Mouse (Mus musculus) lung, embryonic 14.5 days (tissue): ENCODE data around the gene Duxbl3. TPM values are rescaled to one million over a fixed set of nuclear protein-coding genes. Genes with fewer than 3 reads are reported as not detected.

Source experiments
- ATAC-seq: fragments of 200-750 bp; cut with Nextera tagmentation; 2 replicates; pipeline ENCODE4 v1.8.0; 2017; ENCODE audit warnings: mild to moderate bottlenecking, moderate TSS enrichment, moderate library complexity; ENCODE audit not compliant: insufficient read depth
- DNase-seq: peaks from one replicate; pipeline ENCODE4 v3.0.0-alpha.2; 2015
- H3K27ac ChIP-seq: fragments of 300-500 bp; sonication (generic); 2 replicates; pipeline ENCODE4 v1.5.1; 2014; ENCODE audit warnings: low read depth, mild to moderate bottlenecking, moderate library complexity
- H3K27me3 ChIP-seq: fragments of 300-500 bp; sonication (generic); 2 replicates; pipeline ENCODE4 v1.6.1; 2014; ENCODE audit warnings: low read length, control low read depth; ENCODE audit not compliant: insufficient read depth
- H3K36me3 ChIP-seq: fragments of 300-500 bp; sonication (generic); 2 replicates; pipeline ENCODE4 v1.6.1; 2014; ENCODE audit warnings: control low read depth; ENCODE audit not compliant: insufficient read depth
- H3K4me1 ChIP-seq: fragments of 300-500 bp; sonication (generic); 2 replicates; pipeline ENCODE4 v1.6.1; 2014; ENCODE audit warnings: antibody characterized with exemption, control low read depth; ENCODE audit not compliant: insufficient read depth
- H3K4me2 ChIP-seq: fragments of 300-500 bp; sonication (generic); 2 replicates; pipeline ENCODE4 v1.6.1; 2014; ENCODE audit warnings: mild to moderate bottlenecking
- H3K4me3 ChIP-seq: fragments of 300-500 bp; sonication (generic); 2 replicates; pipeline ENCODE4 v1.5.1; 2014; ENCODE audit warnings: low read depth, low read length
- H3K9ac ChIP-seq: fragments of 300-500 bp; sonication (generic); 2 replicates; pipeline ENCODE4 v1.6.1; 2014
- H3K9me3 ChIP-seq: fragments of 300-500 bp; sonication (generic); 2 replicates; pipeline ENCODE4 v1.6.1; 2016; ENCODE audit warnings: low read depth, low read length, control low read depth
- CTCF ChIP-seq: IDR thresholded peaks from 2 replicates; pipeline ENCODE4 v1.5.1; 2016; ENCODE audit warnings: antibody characterized with exemption, low read depth
- WGBS: fragments of 180-500 bp; shearing (Covaris S2); extraction: QIAGEN DNeasy Blood & Tissue Kit; methylation state at CpG from one replicate; pipeline ENCODE4 v1.1.7; 2014; 5-methylcytosine and 5-hydroxymethylcytosine counted together
- polyA plus RNA-seq: library from polyadenylated mRNA; unstranded; fragments of >200 nt; fragmentation: Nextera tagmentation; extraction: Ambion mirVana; gene quantifications from 2 replicates; pipeline ENCODE4 v1.2.1, GENCODE M21; 2014

The Duxbl3 gene
- polyA plus RNA-seq, 1 experiment from 2014 or later: 2.3 TPM

DNA sequence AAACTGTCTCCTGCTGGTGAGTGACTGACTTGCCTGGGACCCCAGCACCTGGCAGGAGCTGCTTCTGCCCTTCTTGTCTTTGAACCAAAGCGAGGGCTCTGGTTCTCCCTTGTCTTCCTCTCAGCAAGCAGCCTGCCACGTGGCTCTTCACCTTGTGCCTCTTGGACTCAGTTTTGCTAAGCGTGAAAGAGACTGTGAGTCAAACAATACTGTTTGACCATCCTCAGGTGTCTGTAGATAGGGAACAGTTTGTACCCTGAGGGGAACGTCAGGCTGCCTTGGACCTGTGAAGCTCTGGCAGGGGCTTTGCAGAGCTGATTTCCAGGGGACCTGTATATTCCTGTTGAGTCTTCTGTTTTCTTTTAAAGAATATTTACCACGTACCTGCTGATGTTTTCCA lies 39.7 kb downstream of the Duxbl3 start:
- Histone ChIP-seq H3K4me2 (no peak overlapping the region), H3K9ac (no peak overlapping the region), H3K27me3 (no peaks in the 10 kb centered on the region), H3K27ac (no peak overlapping the region), H3K4me3 (no peak overlapping the region), H3K4me1 (no peaks in the 10 kb centered on the region), H3K36me3 (no peaks in the 10 kb centered on the region), H3K9me3 (no peaks in the 10 kb centered on the region)
- 60% methylated on average over 5 of the region's 5 CpGs for WGBS
- DNase-seq: no peak
- ATAC-seq: no peak
- TF ChIP-seq CTCF: no peak

DNA sequence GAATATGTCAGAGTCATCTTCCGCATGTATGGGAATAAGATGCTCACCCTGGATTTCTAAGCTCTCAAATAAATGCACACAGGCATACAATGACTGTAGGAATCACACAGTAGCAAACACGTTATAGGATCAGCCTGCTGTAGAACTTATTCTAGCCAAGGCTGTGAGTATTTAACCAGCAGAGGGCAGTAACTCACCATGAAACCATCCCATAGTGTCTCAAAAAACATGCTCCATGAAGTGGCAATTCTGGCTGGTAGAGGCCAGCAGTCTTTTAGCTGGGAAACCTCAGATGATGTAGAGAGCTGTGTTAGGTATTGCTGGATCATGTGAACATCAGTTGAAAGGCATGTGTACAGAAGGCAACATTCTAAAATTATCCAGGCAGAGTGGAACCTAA lies 45.3 kb downstream of the Duxbl3 start:
- Histone ChIP-seq H3K4me1 (no peaks in the 10 kb centered on the region), H3K4me2 (no peak overlapping the region), H3K27ac (no peak overlapping the region), H3K9ac (no peak overlapping the region), H3K9me3 (no peaks in the 10 kb centered on the region), H3K36me3 (no peaks in the 10 kb centered on the region), H3K4me3 (no peak overlapping the region), H3K27me3 (no peaks in the 10 kb centered on the region)
- DNase-seq: peak; percentile 91
- TF ChIP-seq CTCF: peak; percentile 86
- 40% methylated on average over 2 of the region's 2 CpGs for WGBS
- ATAC-seq: peak; percentile 52; the same call in 1 of the 2 replicates

DNA sequence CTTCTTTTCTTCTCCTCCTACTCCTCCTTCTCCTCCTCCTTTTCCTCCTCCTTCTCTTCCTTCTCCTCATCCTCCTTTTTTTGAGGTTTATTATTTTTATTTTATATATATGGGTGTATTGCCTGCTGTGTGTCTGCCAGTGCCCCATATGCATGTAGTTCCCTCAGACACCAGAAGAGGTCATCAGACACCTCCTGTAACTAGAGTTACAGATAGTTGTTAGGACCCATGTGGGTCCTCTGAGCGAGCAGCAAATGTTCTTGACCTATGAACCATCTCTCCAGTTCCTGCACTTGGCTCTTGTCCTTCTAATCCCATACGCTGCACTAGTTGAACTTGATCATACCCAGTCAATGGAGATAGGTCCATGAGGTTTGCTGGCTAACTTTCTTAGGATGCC lies 48.3 kb downstream of the Duxbl3 start:
- WGBS: 43% methylated on average over 2 of the region's 2 CpGs

DNA sequence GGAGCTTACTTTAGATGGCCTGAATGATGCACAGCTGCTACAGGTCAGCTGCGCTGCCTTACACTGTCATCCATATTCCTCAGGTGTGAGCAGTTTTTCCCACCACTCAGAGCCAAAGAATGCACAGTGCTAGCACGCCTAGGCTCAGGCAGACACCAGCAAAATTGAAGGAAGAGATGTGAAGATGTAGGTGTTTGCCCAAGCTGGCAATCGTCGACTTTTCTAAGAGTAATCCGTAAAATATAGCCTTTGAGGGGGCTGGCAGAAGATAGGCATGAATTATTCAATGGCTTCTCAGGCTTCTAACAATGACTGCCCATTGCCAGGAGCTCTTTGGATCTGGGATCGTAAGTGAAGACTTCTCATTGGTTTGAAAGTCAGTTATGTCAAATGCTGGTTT lies 51.1 kb downstream of the Duxbl3 start:
- TF ChIP-seq CTCF: no peak
- no peak overlapping the region for H3K4me2 ChIP-seq
- 84% methylated on average over 6 of the region's 6 CpGs for WGBS
- H3K4me3 ChIP-seq: no peak overlapping the region
- no peaks in the 10 kb centered on the region for H3K36me3 ChIP-seq
- DNase-seq (no peak), ATAC-seq (no peak)
- H3K9ac ChIP-seq: no peak overlapping the region
- H3K27ac ChIP-seq: no peak overlapping the region
- H3K27me3 ChIP-seq: no peaks in the 10 kb centered on the region
- H3K9me3 ChIP-seq: no peaks in the 10 kb centered on the region
- H3K4me1 ChIP-seq: no peaks in the 10 kb centered on the region

More for the DNA sequence above, 48.3 kb downstream of the Duxbl3 start:
- H3K9ac ChIP-seq: no peak overlapping the region
- no peaks in the 10 kb centered on the region for H3K9me3 ChIP-seq
- no peaks in the 10 kb centered on the region for H3K27me3 ChIP-seq
- H3K36me3 ChIP-seq: no peaks in the 10 kb centered on the region
- H3K4me1 ChIP-seq: no peaks in the 10 kb centered on the region
- H3K4me2 ChIP-seq: no peak overlapping the region
- DNase-seq (peak; percentile 80), ATAC-seq (no peak)
- H3K4me3 ChIP-seq: no peak overlapping the region
- no peak overlapping the region for H3K27ac ChIP-seq
- peak; percentile 70 for TF ChIP-seq CTCF

DNA sequence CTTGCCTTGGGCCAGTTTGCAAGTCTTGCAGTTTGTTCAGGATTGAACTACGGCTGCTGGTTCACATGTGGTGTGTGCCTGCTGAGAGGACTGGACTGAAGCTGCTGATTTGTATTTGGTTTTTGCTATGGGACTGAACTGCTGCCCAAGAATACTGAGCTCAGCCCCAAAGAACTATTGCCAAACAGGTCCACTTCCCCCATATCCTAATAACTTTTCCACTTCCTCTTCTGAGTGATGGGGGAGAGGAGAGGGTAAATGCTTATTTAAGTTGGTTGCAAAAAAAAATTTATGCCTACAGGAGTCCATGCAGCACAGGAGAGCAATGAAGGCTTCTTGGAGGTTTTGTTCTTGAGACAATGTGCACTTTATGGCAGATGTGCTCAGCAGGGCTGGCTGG lies 51.7 kb downstream of the Duxbl3 start:
- Histone ChIP-seq H3K36me3 (no peaks in the 10 kb centered on the region), H3K9ac (no peak overlapping the region), H3K27ac (no peak overlapping the region), H3K27me3 (no peaks in the 10 kb centered on the region), H3K4me3 (no peak overlapping the region), H3K4me1 (no peaks in the 10 kb centered on the region), H3K4me2 (no peak overlapping the region), H3K9me3 (no peaks in the 10 kb centered on the region)
- DNase-seq (no peak), ATAC-seq (no peak)
- no peak for TF ChIP-seq CTCF
- WGBS: 74% methylated on average over 1 of the region's 1 CpGs

DNA sequence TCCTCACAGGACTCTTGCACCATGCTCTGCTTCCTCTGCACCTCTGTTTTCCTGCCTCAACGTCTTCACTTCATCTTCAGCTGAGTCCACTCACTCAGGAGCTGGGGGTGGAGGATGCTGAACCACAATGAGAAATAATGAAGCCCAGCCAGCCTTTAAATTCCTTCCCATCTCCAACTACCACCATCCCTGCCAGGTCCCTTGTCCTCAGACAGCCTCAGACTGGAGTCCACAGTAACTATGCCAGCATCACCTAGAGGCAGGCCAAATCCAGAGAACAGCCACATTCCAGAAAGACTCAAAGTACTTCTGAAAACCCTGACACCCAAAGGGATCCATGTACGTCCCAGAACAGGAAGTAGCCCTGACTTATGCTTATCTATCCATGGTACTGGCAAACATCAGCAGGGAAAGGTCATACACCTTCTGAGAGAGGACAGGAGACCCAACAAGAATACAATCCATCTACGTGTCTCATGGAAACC lies 58.5 kb downstream of the Duxbl3 start:
- no peak for ATAC-seq
- H3K27ac ChIP-seq: no peak overlapping the region
- no peaks in the 10 kb centered on the region for H3K36me3 ChIP-seq
- H3K4me3 ChIP-seq: no peak overlapping the region
- no peaks in the 10 kb centered on the region for H3K4me1 ChIP-seq
- 49% methylated on average over 3 of the region's 3 CpGs for whole genome bisulfite sequencing
- no peaks in the 10 kb centered on the region for H3K9me3 ChIP-seq
- no peak overlapping the region for H3K9ac ChIP-seq
- TF ChIP-seq CTCF: no peak
- DNase-seq: no peak
- H3K27me3 ChIP-seq: no peaks in the 10 kb centered on the region
- H3K4me2 ChIP-seq: no peak overlapping the region

Other genes with a start within 250 kb of the Duxbl3 start
- 22.7 and 28.1 TPM in 2 replicates for gene Gm9780, start 215.3 kb upstream of the Duxbl3 start, polyA plus RNA-seq
- 35.0 and 37.1 TPM in 2 replicates for gene Tmem254c, start 190.6 kb upstream of the Duxbl3 start, polyA plus RNA-seq
- gene Cphx2, start 176.4 kb upstream of the Duxbl3 start, polyA plus RNA-seq: not detected in 2 replicates
- gene Cphx3, start 175.7 kb upstream of the Duxbl3 start, polyA plus RNA-seq: not detected in 2 replicates
- 2.9 TPM in 1 of 2 replicates, not detected in the other for gene Duxbl2, start 139.6 kb upstream of the Duxbl3 start, polyA plus RNA-seq
- 24.1 and 30.4 TPM in 2 replicates for gene Plac9b, start 75.5 kb upstream of the Duxbl3 start, polyA plus RNA-seq
- gene Tmem254b, start 50.9 kb upstream of the Duxbl3 start, polyA plus RNA-seq: 23.6 and 24.2 TPM in 2 replicates